Mouse (Mus musculus): ENCODE results near the gene Gm12800.
A peak's percentile ranks its signal among the peaks of the same experiment; 100 is the strongest.
"Not testable (repeated sequence)": the region's sequence is repeated elsewhere in the genome, so short reads cannot be mapped to it uniquely, and the experiment has no call there.

Gm12800 gene

DNA sequence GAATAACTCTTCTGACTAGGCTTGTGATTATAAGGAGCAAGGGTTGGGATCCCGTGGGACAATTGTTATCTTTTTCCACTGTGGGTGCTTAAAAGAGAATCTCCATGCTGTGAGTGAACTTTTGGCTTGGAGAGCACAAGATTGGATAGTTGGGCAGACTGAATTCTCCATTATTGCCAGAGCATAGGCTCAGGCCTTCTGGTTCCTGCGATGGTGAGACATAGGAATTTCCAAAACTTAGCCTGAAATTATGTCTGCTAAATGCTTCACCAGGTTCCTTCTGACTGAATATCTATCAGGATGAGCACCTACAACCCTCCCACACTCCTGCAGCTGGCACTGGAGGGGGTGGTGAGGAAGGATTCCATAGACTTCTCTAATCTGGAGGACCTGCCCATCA is at the start of gene Gm12800:
Gm12800 (plus strand) TSS at position 301 of the 400 bp plus-strand sequence.
- DNase-seq (ENCODE audit: low spot score) = not testable (repeated sequence)

DNA sequence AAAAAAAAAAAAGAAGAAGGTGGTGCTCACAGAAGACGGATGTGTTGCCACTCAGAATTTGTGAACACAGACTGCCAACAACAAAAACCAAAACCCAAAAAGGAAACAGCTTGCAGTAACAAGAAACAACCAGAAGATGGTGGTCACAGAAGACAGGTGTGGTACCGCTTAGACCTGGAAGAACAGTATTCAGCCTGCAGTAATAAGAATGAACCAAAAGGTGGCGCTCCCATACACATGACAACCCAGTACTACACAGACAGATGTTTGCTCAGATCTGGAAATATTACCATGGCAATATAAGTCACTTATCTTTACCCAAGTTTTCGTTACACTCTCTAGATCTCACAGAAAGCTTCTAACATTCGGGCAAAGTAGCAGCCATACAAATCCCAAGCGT is 48.0 kb upstream of the Gm12800 start:
- DNase-seq (ENCODE audit: low spot score) = peak; percentile 9

DNA sequence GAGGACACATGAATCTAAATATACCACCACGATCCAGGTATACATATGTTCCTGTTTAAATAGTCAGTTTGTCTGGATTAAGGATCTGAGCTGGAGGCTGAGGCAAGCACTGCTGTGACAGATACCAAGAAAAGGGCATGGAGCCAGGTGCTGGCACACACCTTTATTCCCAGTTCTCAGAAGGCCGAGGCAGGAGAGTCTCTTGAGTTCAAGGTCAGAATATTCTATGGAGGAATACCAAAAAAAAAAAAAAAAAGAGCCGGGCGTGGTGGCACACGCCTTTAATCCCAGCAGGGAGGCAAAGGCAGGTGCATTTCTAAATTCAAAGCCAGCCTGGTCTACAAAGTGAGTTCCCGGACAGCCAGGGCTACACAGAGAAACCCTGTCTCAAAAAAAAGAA is 46.6 kb upstream of the Gm12800 start:
- no peak for DNase-seq (ENCODE audit: low spot score)

DNA sequence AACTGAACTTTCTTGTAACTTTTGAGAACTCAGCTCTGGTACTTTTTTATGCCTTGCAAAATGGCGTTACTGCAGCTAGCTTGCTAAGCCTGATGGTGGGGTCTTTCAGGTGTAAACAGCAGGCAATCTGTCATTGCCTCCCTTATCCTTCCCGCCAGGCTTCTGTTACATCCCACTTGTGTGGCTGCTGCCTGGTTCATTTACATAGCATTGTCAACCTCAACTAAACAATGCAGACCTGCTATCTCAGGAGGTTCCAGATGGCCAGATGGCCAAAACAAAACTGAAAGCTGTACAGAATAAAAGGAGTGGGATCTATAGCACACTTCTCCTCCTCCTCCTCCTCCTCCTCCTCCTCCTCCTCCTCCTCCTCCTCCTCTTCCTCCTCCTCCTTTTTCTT is 36.9 kb upstream of the Gm12800 start:
- not testable (repeated sequence) for DNase-seq (ENCODE audit: low spot score)

DNA sequence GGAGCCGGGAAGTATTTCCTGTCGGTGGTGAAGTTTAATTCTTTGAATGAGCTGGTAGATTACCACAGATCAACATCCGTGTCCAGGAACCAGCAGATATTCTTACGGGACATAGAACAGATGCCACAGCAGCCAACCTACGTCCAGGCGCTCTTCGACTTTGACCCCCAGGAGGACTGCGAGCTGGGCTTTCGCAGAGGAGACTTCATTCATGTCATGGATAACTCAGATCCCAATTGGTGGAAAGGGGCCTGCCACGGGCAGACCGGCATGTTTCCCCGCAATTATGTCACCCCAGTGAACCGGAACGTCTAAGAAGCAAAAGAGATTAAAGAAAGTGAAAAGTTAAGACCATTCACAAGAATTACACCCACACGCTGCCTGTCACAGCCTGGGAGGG is 33.2 kb upstream of the Gm12800 start:
- DNase-seq (ENCODE audit: low spot score) = not testable (repeated sequence)

DNA sequence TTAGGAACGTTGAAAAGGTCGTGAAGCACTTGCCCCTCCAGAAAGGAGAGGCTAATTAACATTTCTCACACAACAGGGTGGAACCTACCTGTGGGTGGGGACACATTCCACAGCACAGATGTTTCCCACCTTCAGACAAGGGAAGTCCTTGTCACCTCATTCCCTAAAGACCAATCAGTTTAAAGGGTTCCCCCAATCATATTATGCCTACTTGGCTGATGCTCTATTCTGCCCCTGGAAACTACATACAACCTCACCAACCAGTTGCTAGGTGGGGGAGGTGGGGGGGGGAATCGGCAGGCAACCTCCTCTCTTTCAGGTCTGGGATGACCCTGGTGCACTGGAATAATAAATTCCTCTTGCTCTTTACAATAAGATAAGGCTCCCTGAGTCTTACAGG is 25.3 kb upstream of the Gm12800 start:
- no peak for DNase-seq (ENCODE audit: low spot score)

DNA sequence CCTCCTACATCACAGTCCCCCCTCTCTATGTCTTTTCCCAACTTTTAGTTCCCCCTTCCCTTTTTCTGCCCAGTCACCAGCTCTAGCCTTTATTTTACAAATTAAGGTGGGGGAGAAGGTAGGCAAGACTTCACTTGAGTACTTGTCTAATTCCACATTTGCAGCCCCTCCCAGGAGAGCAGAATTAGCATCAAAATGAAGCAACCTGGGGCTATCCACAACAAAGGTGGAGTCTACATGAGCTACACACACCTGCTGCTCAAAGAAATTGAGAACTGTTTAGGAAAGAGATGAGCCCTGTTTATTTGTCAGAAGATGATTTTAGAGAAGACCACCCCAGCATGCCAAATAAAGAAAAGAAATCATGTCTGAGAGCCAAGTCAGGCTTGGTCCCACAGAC is 19.5 kb upstream of the Gm12800 start:
- DNase-seq (ENCODE audit: low spot score) = no peak

DNA sequence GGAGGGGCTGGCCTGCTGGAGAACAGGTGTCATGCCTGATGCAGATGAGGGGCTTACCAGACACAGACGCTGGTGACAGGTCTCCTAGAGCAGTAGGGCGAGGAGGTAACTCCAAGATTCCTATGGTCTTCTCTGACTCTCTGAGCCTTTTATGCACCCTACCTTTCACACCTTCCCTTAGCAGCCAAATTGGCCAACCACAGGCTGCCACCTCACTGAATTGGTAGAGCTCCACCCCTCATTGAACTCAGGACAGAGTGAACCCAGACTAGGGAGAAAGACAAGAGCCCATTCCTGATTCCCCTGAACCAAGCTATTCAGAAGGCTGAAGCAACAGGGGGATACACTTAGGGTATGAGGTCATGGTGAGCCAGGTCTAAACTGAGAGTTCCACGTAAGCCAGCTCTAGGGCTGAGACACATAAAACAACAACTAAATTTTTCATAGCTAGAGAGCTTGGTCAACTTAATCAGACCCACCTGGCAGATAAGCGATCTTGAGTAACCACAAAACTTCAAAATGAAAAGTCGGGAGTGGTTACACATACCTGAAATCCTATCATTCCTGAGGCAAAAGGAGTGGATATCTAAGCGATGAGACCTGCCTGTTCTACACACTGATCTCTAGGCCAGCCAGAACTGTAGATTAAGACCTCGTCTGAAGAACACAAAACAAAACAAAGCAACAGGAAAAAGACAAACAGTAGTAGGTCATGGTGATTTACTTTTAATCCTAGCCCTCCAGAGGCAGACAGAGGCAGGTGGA is 15.1 kb upstream of the Gm12800 start, which contains the start of gene C130073F10Rik:
C130073F10Rik (minus strand) TSS at position 134 of the 765 bp plus-strand sequence.
- DNase-seq (ENCODE audit: low spot score) = no peak

DNA sequence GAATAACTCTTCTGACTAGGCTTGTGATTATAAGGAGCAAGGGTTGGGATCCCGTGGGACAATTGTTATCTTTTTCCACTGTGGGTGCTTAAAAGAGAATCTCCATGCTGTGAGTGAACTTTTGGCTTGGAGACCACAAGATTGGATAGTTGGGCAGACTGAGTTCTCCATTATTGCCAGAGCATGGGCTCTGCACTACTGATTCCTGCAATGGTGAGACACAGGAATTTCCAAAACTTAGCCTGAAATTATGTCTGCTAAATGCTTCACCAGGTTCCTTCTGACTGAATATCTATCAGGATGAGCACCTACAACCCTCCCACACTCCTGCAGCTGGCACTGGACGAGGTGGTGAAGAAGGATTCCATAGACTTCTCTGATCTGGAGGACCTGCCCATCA is 31.2 kb downstream of the Gm12800 start, which contains the start of gene Gm12794:
Gm12794 (plus strand) TSS at position 301 of the 400 bp plus-strand sequence.
- DNase-seq (ENCODE audit: low spot score) = not testable (repeated sequence)
